Mouse (Mus musculus) heart, postnatal 4 days (tissue): Measurements from ENCODE around the gene Hspb1. TPM values are rescaled to one million over a fixed set of nuclear protein-coding genes. Genes with fewer than 3 reads are reported as not detected.

ENCODE experiments used
- DNase-seq: peaks from one replicate; pipeline ENCODE4 v3.0.0; 2021
- total RNA-seq, 2 experiments: library from RNA; stranded (reverse); gene quantifications; 2 replicates each; pipeline ENCODE4 v1.2.3; 2021

Hspb1 gene
- total RNA-seq, 2 experiments from 2014 or later = 397 to 401 TPM

- DNase-seq = no peak
Observed at GRCm38 (mm10) chr5:135913201-135913600, 25.5 kb downstream of the Hspb1 start.

GRCm38 (mm10) chr5:135914156-135914555 lies 26.4 kb downstream of the Hspb1 start:
- DNase-seq = peak; percentile 74

- DNase-seq = no peak
Observed at GRCm38 (mm10) chr5:135916051-135916565, 28.4 kb downstream of the Hspb1 start.

- no peak for DNase-seq
Observed at GRCm38 (mm10) chr5:135916601-135917000, 28.9 kb downstream of the Hspb1 start.

GRCm38 (mm10) chr5:135917327-135918058 lies 29.8 kb downstream of the Hspb1 start:
- DNase-seq = no peak

DNA sequence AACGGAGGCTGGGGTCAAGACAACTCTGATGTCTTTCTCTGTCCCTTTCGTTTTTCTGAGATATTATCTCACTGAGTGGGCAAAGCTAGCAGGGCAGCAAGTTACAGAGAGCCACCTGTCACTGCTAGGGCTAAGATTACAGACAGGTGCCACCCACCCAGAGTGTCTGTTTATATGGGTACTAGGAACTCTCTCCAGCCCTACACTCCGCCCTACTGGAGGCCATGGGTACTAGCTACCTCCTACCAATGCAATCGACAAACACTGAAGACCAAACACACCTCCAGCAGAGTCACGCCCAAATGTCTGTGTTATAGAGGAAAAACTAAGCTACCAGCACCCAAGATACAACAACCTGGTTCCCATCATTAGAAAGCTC lies 30.3 kb downstream of the Hspb1 start:
- no peak for DNase-seq

GRCm38 (mm10) chr5:135918593-135918992 lies 30.9 kb downstream of the Hspb1 start:
- no peak for DNase-seq

DNA sequence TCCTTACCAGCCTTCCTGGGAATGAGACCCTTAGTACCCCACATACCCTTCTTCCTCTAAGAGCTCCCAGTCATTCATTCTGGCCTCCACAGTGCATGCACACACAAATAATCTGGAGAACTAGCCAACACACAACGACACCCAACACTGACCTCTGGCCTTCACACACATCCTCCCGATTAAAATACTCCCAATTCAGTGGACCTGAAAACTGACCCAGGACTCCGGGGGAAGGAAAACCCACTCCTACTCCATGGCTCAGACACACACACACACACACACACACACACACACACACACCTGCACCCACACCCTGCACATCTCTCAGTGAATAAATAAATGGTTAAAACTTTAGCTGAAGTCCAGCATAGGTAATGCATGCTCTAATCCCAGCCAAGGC lies 32.2 kb downstream of the Hspb1 start:
- no peak for DNase-seq

DNA sequence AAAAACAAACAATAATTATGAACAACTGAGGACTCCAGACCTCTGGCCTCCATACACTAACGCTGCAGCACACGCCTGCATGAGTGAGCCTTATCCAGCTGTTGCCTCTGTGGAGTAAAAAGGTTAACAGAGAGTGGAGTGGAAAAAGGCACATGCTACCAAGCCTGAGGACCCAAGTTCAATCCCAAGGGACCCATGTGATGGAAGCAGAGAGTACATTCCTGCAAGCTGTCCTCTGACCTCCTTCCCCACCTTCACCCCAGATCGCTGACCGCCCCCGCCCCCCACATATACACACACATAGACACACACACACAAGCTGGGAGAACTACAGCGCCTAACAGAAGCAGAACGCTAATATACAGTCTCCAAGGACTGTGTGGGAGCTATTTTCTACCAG lies 36.2 kb downstream of the Hspb1 start:
- no peak for DNase-seq

DNA sequence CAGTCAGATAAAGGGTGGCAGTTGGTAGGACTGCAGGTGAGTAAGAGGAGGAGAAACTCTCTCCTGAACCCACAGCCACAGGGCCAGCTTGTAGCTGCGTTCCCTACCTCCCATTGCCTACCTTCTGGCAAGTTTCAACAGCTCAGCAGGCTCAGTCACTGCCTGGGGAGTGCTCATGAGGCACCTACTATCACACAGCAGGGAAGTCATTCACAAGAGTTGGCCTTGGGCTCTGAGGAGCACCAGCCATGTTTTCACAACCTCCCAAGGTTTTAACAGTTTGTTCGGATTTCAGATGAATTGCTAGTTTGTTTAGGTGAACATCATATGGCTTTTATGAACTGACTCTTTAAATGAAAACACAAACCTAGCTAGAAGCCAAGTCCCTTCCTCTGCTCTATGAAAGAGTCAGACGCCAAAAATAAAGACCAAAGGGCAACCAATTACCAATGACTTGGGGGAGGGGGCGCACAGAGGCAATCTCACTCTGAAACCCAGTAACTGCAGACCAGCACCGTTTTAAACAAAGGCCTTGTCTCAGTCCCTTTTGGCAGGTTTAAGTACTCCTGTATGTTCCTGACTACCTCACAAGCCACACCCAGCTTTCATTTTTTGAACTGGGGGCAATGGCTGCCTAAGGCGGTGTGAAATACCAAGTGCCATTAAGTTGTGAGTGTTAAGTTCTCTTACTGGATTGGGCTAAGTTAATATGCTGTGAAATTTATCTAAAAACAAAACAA lies 42.1 kb downstream of the Hspb1 start:
- DNase-seq = no peak

DNA sequence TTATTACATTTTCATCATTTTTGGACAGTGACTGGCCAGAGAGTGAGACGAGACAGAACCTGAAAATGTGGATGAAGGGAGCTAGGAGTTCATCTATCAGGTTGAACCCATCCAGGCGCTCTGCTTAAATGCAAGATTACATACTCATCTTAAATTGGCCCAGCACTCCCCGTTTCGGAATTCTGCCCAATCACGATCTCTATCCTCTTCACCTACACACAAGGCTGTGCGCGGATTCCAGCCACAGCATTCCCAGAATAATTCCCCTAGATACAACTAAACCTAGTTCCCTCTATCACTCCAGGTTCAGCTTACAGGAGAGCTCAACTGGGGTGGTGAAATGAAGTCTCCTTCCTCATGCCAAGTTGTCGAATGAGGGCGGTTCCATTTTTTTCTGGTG lies 43.8 kb downstream of the Hspb1 start:
- no peak for DNase-seq

DNA sequence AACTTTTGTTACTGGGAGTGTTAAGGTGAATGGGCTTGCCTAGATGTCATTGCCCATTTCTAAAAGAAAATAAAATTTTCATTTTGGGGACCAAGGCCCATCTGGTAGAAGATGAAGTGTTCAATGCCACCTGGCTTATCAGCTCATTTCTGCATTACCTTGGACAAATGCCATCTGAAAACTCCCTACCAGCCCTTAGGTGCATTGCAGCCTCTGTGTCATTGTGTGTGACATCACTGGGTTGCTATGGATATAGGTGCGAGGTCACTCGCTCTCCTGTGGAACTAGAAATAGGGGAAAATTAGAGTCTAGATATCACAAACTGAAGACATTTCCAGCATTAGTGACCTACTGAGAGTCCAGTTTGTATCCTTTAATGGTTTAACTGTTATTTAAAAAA lies 44.6 kb downstream of the Hspb1 start:
- no peak for DNase-seq

DNA sequence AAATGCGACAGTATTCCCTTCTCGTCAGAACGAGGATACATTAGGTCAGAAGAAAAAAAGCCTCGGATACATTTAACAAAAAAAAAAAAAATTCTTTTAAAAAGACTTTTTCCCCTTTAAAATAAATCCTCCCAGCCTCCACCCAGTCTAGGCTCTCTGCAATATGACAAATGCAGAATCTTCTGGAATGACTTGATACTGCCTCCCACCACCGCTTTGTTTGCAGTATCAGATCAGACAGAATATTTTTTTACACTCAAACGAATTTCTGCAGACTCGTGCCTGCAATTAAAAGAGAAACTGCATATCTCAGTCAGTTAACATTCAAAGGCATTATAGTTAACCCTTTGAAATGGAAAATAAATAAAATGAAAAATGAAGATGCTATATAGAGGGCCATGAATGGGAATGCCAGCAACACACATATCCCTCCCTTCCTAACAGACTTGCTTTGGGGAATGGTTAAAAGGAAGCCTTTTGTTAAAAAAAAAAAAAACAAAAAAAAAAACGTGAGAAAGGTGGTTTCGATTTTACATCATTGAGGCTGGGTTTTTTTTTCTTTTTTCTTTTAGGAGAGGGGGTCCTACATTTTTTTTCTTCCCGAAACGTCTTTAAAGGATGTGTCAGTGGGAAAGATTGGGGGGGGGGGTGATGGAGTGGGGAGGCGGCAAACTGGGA lies 45.6 kb downstream of the Hspb1 start:
- no peak for DNase-seq

DNA sequence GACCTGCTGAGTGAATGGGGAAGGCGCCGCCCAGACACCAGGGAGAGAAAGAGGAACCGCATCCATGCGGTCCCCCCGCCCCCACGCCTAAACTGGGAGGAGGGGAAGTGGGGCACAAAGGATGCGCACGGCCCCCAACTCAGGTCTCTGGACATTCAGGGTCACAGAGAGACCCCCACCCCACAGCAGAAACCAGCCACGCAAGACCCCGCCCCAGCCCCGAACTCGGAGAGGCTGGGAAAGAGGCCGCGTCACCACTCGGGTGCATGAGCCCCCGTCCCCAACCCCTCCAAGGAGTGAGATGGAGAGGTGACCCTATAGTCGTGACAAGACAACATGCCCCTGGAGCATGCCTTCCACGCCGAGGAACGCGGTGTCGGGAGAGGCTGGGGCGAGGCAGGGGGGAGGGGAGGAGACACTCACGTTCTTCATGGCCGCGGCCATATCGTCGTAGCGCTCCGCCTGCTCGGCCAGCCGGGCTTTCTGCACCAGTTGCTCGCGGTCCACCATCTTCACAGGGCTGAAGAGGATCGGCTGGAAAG lies 46.3 kb downstream of the Hspb1 start:
- DNase-seq = peak; percentile 70

DNA sequence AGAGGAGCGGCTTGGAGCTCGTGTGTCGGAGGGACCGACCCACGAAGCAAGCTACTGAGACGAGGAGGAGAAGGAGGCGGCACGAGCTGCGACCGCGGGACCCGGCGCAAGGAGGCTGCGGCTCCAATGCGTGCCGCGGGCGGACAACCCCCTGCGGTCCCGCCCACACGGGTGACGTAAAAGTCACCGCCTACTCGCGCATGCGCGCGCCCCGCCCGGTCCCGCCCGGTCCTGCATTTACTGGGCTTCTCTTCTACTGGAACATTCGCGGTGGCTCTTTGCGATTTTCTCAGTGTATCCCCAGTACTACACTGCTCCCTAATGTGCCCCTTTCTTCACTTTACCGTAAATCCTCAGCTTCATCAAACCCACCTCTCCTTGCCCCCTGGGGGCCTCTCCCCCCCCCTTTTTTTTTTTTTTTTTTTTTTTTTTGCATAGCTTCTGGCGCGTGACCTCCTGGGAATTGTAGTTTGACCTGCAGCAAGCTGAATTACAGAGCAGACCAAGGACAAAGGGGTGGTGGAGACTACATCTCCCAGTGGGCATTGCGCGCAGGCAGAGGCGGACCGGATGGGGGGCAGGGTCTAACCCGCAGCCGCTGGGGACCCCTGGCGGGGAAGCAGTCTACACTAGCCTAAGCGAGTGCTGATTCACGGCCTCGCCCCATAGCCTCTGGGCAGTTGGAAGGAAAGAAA lies 46.9 kb downstream of the Hspb1 start, which contains the start of gene Ywhag:
Gene Ywhag, minus strand, starts transcription at position 136 of the 695 bp plus-strand sequence.
- DNase-seq = peak; percentile 99

- DNase-seq = no peak
Observed at GRCm38 (mm10) chr5:135935176-135935523, 47.4 kb downstream of the Hspb1 start.

GRCm38 (mm10) chr5:135935641-135936190 lies 48.0 kb downstream of the Hspb1 start:
- no peak for DNase-seq

Other genes starting within 250 kb of the Hspb1 start
- 10 to 100 TPM; 54.0 to 55.5 TPM for gene Por, start 217.9 kb upstream of the Hspb1 start, total RNA-seq
- gene Tmem120a, start 143.5 kb upstream of the Hspb1 start, total RNA-seq = 10 to 100 TPM; 14.4 to 16.7 TPM
- not detected for gene Styxl1, start 109.5 kb upstream of the Hspb1 start, total RNA-seq
- gene Mdh2, start 109.4 kb upstream of the Hspb1 start, total RNA-seq = 1,000 to 10,000 TPM; 1,387 to 1,444 TPM
- under 1 TPM; 0.12 to 0.20 TPM for gene Srrm3, start 81.0 kb upstream of the Hspb1 start, total RNA-seq
- 100 to 1,000 TPM; 285 to 292 TPM for gene Ywhag, start 46.7 kb downstream of the Hspb1 start, total RNA-seq
- gene Ssc4d, start 86.6 kb downstream of the Hspb1 start, total RNA-seq = under 1 TPM; 0.36 to 0.69 TPM
- gene Zp3, start 92.2 kb downstream of the Hspb1 start, total RNA-seq = not detected
- 10 to 100 TPM in 1 of 2 experiments, 1 to 10 TPM in 1; 9.7 to 10.7 TPM for gene Dtx2, start 106.9 kb downstream of the Hspb1 start, total RNA-seq
- gene Upk3b, start 150.6 kb downstream of the Hspb1 start, total RNA-seq = 10 to 100 TPM; 25.8 to 30.7 TPM
- gene Upk3bl, start 166.6 kb downstream of the Hspb1 start, total RNA-seq = not detected
- gene Rasa4, start 196.0 kb downstream of the Hspb1 start, total RNA-seq = 1 to 10 TPM; 2.1 to 2.4 TPM
- gene Polr2j, start 228.7 kb downstream of the Hspb1 start, total RNA-seq = 10 to 100 TPM; 63.4 to 67.3 TPM
- 1 to 10 TPM; 7.9 to 9.5 TPM for gene Lrwd1, start 248.2 kb downstream of the Hspb1 start, total RNA-seq
- 1 to 10 TPM; 6.5 to 7.4 TPM for gene Alkbh4, start 248.2 kb downstream of the Hspb1 start, total RNA-seq